Mouse (Mus musculus): ENCODE data around the gene Banf1. TPM values are rescaled to one million over a fixed set of nuclear protein-coding genes. Genes with fewer than 3 reads are reported as not detected.
"Not testable (repeated sequence)": the region's sequence is repeated elsewhere in the genome, so short reads cannot be mapped to it uniquely, and the experiment has no call there.

Banf1 gene
- polyA plus RNA-seq, 1 experiment from 2014 or later, result 443 TPM

DNA sequence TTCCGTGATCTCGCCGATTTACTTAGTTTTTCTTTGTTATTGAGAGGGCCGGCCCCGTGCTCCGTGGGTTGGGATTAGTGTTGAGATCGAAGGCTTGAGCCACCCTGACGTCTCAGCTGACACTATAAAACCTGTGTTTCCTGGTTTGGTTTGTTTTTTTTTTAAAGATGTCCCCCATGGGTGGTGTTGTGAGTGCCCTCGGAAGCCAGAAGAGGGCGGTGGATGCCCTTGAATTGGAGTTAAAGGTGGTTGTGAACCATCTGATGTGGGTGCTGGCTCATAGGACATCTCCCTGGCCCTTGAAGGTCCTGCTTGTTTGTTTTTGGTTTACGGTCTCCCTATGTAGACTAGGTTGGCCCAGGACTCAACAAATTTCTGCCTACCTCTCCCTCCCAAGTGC is 487 bp upstream of the Banf1 start:
- peak overlapping the region; percentile 93 for H3K27ac ChIP-seq (ENCODE audit: low read depth, low read length)
- H3K4me3 ChIP-seq (ENCODE audit: low read depth, low read length), result peak overlapping the region; percentile 98
- 10% methylated on average over 11 of the region's 11 CpGs for WGBS (ENCODE audit: insufficient replicate concordance)
- H3K4me1 ChIP-seq (ENCODE audit: control insufficient read depth, insufficient read depth, low read length), result peaks cover 12% of the 10 kb centered on the region
- peaks cover 31% of the 10 kb centered on the region for H3K36me3 ChIP-seq (ENCODE audit: control insufficient read depth, insufficient read depth, low read length)
- peak overlapping the region; percentile 80 for H3K4me2 ChIP-seq
- H3K9me3 ChIP-seq (replicated peaks; ENCODE audit: control insufficient read depth, low read length), result no peaks in the 10 kb centered on the region
- no peaks in the 10 kb centered on the region for H3K27me3 ChIP-seq (ENCODE audit: control insufficient read depth, insufficient read depth, low read length)
- no peak for ATAC-seq (replicated peaks; ENCODE audit: insufficient number of reproducible peaks, low FRiP score, low TSS enrichment)
- H3K9ac ChIP-seq (ENCODE audit: low read depth, low read length), result peak overlapping the region; percentile 83

DNA sequence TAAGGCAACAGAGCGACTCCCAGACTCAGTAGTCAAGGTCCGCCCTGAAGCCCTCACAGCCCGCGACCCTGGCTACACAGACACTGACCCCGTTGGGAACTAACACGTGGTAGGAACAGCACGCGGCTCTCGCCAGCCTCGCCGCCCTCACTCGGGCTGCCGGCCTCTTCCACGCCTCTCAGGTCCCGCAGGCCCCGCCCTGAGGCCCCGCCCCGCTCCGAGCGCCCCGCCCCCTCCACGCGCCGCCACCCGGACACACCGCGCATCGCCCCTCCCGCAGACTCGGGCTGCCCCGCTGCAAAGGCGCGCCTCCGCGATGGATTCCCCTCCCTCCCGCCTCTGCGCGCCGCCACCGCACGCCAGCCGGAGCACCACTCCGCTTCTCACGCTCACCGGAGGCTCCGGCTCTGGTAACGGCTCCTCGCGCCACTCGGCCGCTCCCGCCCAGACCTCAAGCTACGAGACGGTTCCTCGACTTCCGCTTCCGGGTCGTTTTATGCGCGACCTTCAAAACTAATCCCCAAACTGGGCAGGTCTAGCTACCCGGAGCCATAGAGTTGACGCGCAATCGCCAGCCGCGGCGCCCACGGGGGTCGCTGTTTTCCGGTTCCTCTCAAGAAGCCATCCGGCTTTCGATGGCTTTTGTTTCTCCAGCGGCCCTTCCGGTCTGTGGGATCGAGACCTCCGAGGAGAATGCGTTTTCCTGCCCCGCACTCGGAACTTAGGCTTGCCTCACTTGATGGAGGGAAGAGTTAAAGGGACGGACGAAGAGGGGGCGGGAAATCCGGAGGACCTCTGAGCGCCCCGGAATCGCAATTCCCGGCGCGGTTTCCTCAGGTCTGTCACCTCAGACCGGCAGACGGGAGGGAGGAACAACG is 554 bp downstream of the Banf1 start, which contains the start of gene Eif1ad:
Gene Eif1ad (plus strand): TSS at position 567 of the 878 bp plus-strand sequence.
- peak within 1 kb of the TSS; percentile 80 for H3K4me2 ChIP-seq
- peak within 1 kb of the TSS; percentile 83 for H3K9ac ChIP-seq (ENCODE audit: low read depth, low read length)
- H3K27me3 ChIP-seq (ENCODE audit: control insufficient read depth, insufficient read depth, low read length), result no peaks in the 10 kb centered on the region
- ATAC-seq (replicated peaks; ENCODE audit: insufficient number of reproducible peaks, low FRiP score, low TSS enrichment), result peak; percentile 93
- peaks cover 25% of the 10 kb centered on the region for H3K36me3 ChIP-seq (ENCODE audit: control insufficient read depth, insufficient read depth, low read length)
- peaks cover 12% of the 10 kb centered on the region for H3K4me1 ChIP-seq (ENCODE audit: control insufficient read depth, insufficient read depth, low read length)
- WGBS (ENCODE audit: insufficient replicate concordance), result under 1% methylated on average over 84 of the region's 92 CpGs
- peak within 1 kb of the TSS; percentile 98 for H3K4me3 ChIP-seq (ENCODE audit: low read depth, low read length)
- H3K27ac ChIP-seq (ENCODE audit: low read depth, low read length), result peak within 1 kb of the TSS; percentile 93
- H3K9me3 ChIP-seq (replicated peaks; ENCODE audit: control insufficient read depth, low read length), result no peaks in the 10 kb centered on the region

- no peak for ATAC-seq (replicated peaks; ENCODE audit: insufficient number of reproducible peaks, low FRiP score, low TSS enrichment)
- no peak overlapping the region for H3K27ac ChIP-seq (ENCODE audit: low read depth, low read length)
- no peaks in the 10 kb centered on the region for H3K9me3 ChIP-seq (replicated peaks; ENCODE audit: control insufficient read depth, low read length)
- peak overlapping the region; percentile 80 for H3K4me2 ChIP-seq
- H3K4me1 ChIP-seq (ENCODE audit: control insufficient read depth, insufficient read depth, low read length), result peaks cover 12% of the 10 kb centered on the region
- H3K36me3 ChIP-seq (ENCODE audit: control insufficient read depth, insufficient read depth, low read length), result peaks cover 23% of the 10 kb centered on the region
- WGBS (ENCODE audit: insufficient replicate concordance), result 20% methylated on average over 11 of the region's 11 CpGs
- no peaks in the 10 kb centered on the region for H3K27me3 ChIP-seq (ENCODE audit: control insufficient read depth, insufficient read depth, low read length)
- H3K9ac ChIP-seq (ENCODE audit: low read depth, low read length), result peak overlapping the region; percentile 83
- H3K4me3 ChIP-seq (ENCODE audit: low read depth, low read length), result peak overlapping the region; percentile 98
These were observed 1.2 kb downstream of the Banf1 start for GRCm38 (mm10) chr19:5365751-5366150.

GRCm38 (mm10) chr19:5364124-5364523 is 2.8 kb downstream of the Banf1 start:
- no peaks in the 10 kb centered on the region for H3K9me3 ChIP-seq (replicated peaks; ENCODE audit: control insufficient read depth, low read length)
- no peak overlapping the region for H3K4me2 ChIP-seq
- no peak overlapping the region for H3K4me3 ChIP-seq (ENCODE audit: low read depth, low read length)
- no peak for ATAC-seq (replicated peaks; ENCODE audit: insufficient number of reproducible peaks, low FRiP score, low TSS enrichment)
- no peak overlapping the region for H3K9ac ChIP-seq (ENCODE audit: low read depth, low read length)
- WGBS (ENCODE audit: insufficient replicate concordance), result 86% methylated on average over 2 of the region's 2 CpGs
- H3K36me3 ChIP-seq (ENCODE audit: control insufficient read depth, insufficient read depth, low read length), result peaks cover 12% of the 10 kb centered on the region
- H3K27ac ChIP-seq (ENCODE audit: low read depth, low read length), result no peak overlapping the region
- H3K4me1 ChIP-seq (ENCODE audit: control insufficient read depth, insufficient read depth, low read length), result peaks cover 12% of the 10 kb centered on the region
- no peaks in the 10 kb centered on the region for H3K27me3 ChIP-seq (ENCODE audit: control insufficient read depth, insufficient read depth, low read length)

DNA sequence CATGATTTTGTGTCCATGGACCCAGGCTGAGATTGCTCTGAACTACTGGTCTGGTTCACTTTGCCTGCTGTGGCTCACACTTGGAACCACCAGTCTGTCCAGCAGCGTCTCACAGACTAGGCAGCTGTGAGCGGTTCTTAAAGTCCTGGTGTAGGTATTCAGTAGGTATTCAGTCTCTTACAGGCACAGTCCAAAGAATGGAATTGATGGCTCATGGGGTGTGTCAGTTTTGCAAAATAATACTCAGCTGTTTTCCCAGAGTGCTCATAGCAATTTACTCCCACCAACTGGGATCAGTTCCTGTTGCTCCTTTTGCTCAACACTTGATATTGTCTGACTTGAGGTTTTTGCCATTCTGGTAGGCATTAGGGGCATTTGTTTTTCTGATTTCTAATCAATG is 4.8 kb downstream of the Banf1 start:
- Histone ChIP-seq H3K4me1 (ENCODE audit: control insufficient read depth, insufficient read depth, low read length) (peaks cover 3% of the 10 kb centered on the region; the same call in 1 of the 2 replicates), H3K9ac (ENCODE audit: low read depth, low read length) (no peak overlapping the region), H3K4me3 (ENCODE audit: low read depth, low read length) (no peak overlapping the region), H3K4me2 (no peak overlapping the region), H3K27me3 (ENCODE audit: control insufficient read depth, insufficient read depth, low read length) (no peaks in the 10 kb centered on the region), H3K9me3 (replicated peaks; ENCODE audit: control insufficient read depth, low read length) (no peaks in the 10 kb centered on the region), H3K27ac (ENCODE audit: low read depth, low read length) (no peak overlapping the region), H3K36me3 (ENCODE audit: control insufficient read depth, insufficient read depth, low read length) (peaks cover 9% of the 10 kb centered on the region)
- no peak for ATAC-seq (replicated peaks; ENCODE audit: insufficient number of reproducible peaks, low FRiP score, low TSS enrichment)
- 78% methylated on average over 2 of the region's 2 CpGs for WGBS (ENCODE audit: insufficient replicate concordance)

- no peak overlapping the region for H3K9ac ChIP-seq (ENCODE audit: low read depth, low read length)
- H3K4me3 ChIP-seq (ENCODE audit: low read depth, low read length), result no peak overlapping the region
- H3K9me3 ChIP-seq (replicated peaks; ENCODE audit: control insufficient read depth, low read length), result no peaks in the 10 kb centered on the region
- no CpG with 5 or more reads among the region's 1 CpGs for WGBS (ENCODE audit: insufficient replicate concordance)
- H3K27ac ChIP-seq (ENCODE audit: low read depth, low read length), result no peak overlapping the region
- ATAC-seq (replicated peaks; ENCODE audit: insufficient number of reproducible peaks, low FRiP score, low TSS enrichment), result no peak
- H3K4me1 ChIP-seq (ENCODE audit: control insufficient read depth, insufficient read depth, low read length), result no peaks in the 10 kb centered on the region
- no peaks in the 10 kb centered on the region for H3K27me3 ChIP-seq (ENCODE audit: control insufficient read depth, insufficient read depth, low read length)
- H3K4me2 ChIP-seq, result no peak overlapping the region
- H3K36me3 ChIP-seq (ENCODE audit: control insufficient read depth, insufficient read depth, low read length), result no peaks in the 10 kb centered on the region
These were observed 10.9 kb downstream of the Banf1 start for GRCm38 (mm10) chr19:5356080-5356479.

DNA sequence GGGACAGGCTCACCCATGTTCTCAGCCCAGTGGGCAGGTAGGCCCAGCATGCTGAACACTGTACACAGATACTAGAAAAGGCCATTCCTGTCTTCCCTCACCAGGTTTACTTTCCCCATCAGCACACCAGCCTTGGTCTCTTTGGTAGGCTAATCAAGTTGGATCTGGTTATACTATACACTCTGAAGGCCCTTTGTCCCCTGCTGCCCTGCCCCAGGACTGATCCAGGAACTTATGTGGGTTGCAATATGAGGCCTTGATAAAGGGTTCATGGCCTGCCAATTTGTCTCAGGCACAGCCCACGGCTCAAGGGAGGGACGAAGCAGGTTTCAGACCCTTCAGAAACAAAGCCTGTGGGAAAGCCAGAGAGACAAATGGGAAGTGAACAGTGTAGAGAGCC is 13.4 kb downstream of the Banf1 start:
- H3K4me2 ChIP-seq, result no peak overlapping the region
- H3K36me3 ChIP-seq (ENCODE audit: control insufficient read depth, insufficient read depth, low read length), result no peaks in the 10 kb centered on the region
- H3K4me3 ChIP-seq (ENCODE audit: low read depth, low read length), result no peak overlapping the region
- H3K27me3 ChIP-seq (ENCODE audit: control insufficient read depth, insufficient read depth, low read length), result no peaks in the 10 kb centered on the region
- 64% methylated on average over 2 of the region's 2 CpGs for WGBS (ENCODE audit: insufficient replicate concordance)
- H3K4me1 ChIP-seq (ENCODE audit: control insufficient read depth, insufficient read depth, low read length), result 0 out of 2 replicates have a peak, but pooled peaks cover 3% of the 10 kb centered on the region
- H3K9ac ChIP-seq (ENCODE audit: low read depth, low read length), result no peak overlapping the region
- ATAC-seq (replicated peaks; ENCODE audit: insufficient number of reproducible peaks, low FRiP score, low TSS enrichment), result no peak
- no peak overlapping the region for H3K27ac ChIP-seq (ENCODE audit: low read depth, low read length)
- no peaks in the 10 kb centered on the region for H3K9me3 ChIP-seq (replicated peaks; ENCODE audit: control insufficient read depth, low read length)

DNA sequence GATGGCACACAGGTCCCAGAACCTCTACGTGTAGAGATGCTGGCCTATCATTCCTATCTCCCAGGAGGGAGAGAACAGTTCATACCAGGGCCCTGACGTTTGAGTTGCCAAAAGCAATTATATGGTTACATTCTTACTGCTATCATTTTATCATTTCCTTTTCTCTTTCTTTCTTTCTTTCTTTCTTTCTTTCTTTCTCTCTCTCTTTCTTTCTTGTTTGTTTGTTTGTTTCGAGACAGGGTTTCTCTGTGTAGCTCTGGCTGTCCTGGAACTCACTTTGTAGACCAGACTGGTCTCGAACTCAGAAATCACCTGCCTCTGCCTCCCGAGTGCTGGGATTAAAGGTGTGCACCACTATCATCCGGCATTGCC is 17.5 kb downstream of the Banf1 start, which contains the start of gene Cst6:
Gene Cst6 (minus strand): TSS at position 73 of the 372 bp plus-strand sequence.
- H3K27ac ChIP-seq (ENCODE audit: low read depth, low read length), result not testable (repeated sequence)
- WGBS (ENCODE audit: insufficient replicate concordance), result 59% methylated on average over 6 of the region's 6 CpGs

More for the DNA sequence above, 17.5 kb downstream of the Banf1 start, which contains the start of gene Cst6:
- not testable (repeated sequence) for H3K4me1 ChIP-seq (ENCODE audit: control insufficient read depth, insufficient read depth, low read length); ATAC-seq (replicated peaks; ENCODE audit: insufficient number of reproducible peaks, low FRiP score, low TSS enrichment); H3K9me3 ChIP-seq (replicated peaks; ENCODE audit: control insufficient read depth, low read length); H3K27me3 ChIP-seq (ENCODE audit: control insufficient read depth, insufficient read depth, low read length); H3K36me3 ChIP-seq (ENCODE audit: control insufficient read depth, insufficient read depth, low read length)
- H3K9ac ChIP-seq (ENCODE audit: low read depth, low read length), result peak within 1 kb of the TSS; percentile 66
- peak within 1 kb of the TSS; percentile 46 for H3K4me3 ChIP-seq (ENCODE audit: low read depth, low read length)
- peak within 1 kb of the TSS; percentile 87 for H3K4me2 ChIP-seq

Data from heart, embryonic 11.5 days (tissue).